Mouse (Mus musculus): ENCODE data around the gene Olfr747. TPM values are rescaled to one million over a fixed set of nuclear protein-coding genes. Genes with fewer than 3 reads are reported as not detected.

Gene Olfr747
- not detected for polyA plus RNA-seq (2015; fragmentation: Illumina TruSeq; extraction: RNeasy Lipid Tissue Mini Kit (QIAGEN cat#74804); ENCODE audit: low read depth, low replicate concordance)

DNA sequence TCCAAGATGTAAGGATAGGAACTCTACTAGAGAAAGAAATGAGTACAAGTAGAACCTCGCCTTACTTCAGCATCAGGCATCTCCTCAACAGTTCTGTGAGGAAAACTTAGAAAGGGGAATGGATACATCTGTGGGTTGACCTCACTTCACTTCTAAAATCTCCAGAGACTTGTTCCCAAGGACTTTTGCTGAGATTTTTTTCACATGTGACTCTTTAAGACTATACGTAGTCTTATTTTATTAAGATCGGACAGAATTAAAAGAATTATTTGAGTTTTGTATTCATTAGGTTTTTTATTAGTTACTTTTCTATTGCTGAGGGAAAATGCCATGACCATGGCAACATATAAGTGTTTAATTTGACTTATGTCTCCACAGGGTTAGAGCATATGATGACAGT lies at the start of gene Olfr747:
Olfr747 (minus strand) TSS at position 101 of the 400 bp plus-strand sequence.

DNA sequence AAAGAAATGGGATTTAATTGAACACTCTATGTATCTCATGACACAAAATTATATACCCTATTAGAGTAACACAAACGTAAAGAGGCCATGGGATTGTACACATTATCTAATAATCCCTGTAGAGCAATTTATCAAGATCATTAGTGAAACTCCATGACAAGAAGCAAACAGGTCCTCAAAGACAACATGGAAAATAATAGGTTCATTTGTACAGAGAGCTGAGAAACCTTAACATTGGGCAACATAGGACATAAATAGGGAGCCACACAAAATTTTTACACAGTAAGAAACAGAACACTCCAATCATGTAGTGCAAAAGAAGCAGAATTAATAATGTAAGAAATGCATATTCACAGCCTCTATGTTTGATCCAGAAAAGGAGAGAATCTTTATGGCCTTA lies 14.1 kb upstream of the Olfr747 start, which contains the start of gene Olfr748:
Olfr748 (plus strand) TSS at position 301 of the 400 bp plus-strand sequence.

GRCm38 (mm10) chr14:50646783-50647182 lies 46.2 kb downstream of the Olfr747 start, which contains the start of gene Olfr746:
TSS of gene Olfr746 (plus strand) at chr14:50647083.

DNA sequence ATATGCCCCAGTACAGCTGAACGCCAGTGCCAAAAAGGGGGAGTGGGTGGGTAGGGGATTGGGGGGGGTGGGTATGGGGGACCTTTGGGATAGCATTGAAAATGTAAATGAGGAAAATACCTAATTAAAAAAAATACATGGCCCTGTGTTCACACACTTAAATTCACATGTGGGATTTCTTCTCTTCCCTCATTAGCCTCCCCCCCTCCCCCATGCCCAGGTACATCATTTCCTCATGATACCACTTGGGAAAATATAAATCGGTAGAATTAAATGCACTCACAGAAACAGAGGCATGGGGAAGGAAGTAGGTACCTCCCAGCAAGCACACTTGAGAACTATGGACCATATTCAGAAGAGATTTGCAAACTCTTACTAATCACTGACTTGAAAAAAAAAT lies 53.9 kb downstream of the Olfr747 start, which contains the start of gene Olfr745:
Olfr745 (plus strand) TSS at position 301 of the 400 bp plus-strand sequence.

Other genes starting within 250 kb of the Olfr747 start
- gene Olfr740, start 247.7 kb downstream of the Olfr747 start, polyA plus RNA-seq (2015; fragmentation: Illumina TruSeq; extraction: RNeasy Lipid Tissue Mini Kit (QIAGEN cat#74804); ENCODE audit: low read depth, low replicate concordance): not detected
- gene Olfr741, start 220.5 kb downstream of the Olfr747 start, polyA plus RNA-seq (2015; fragmentation: Illumina TruSeq; extraction: RNeasy Lipid Tissue Mini Kit (QIAGEN cat#74804); ENCODE audit: low read depth, low replicate concordance): not detected
- gene Olfr742, start 189.6 kb downstream of the Olfr747 start, polyA plus RNA-seq (2015; fragmentation: Illumina TruSeq; extraction: RNeasy Lipid Tissue Mini Kit (QIAGEN cat#74804); ENCODE audit: low read depth, low replicate concordance): not detected
- gene Olfr743, start 171.4 kb downstream of the Olfr747 start, polyA plus RNA-seq (2015; fragmentation: Illumina TruSeq; extraction: RNeasy Lipid Tissue Mini Kit (QIAGEN cat#74804); ENCODE audit: low read depth, low replicate concordance): not detected
- gene Olfr744, start 78.3 kb downstream of the Olfr747 start, polyA plus RNA-seq (2015; fragmentation: Illumina TruSeq; extraction: RNeasy Lipid Tissue Mini Kit (QIAGEN cat#74804); ENCODE audit: low read depth, low replicate concordance): not detected
- not detected for gene Olfr745, start 53.8 kb downstream of the Olfr747 start, polyA plus RNA-seq (2015; fragmentation: Illumina TruSeq; extraction: RNeasy Lipid Tissue Mini Kit (QIAGEN cat#74804); ENCODE audit: low read depth, low replicate concordance)
- not detected for gene Olfr746, start 46.1 kb downstream of the Olfr747 start, polyA plus RNA-seq (2015; fragmentation: Illumina TruSeq; extraction: RNeasy Lipid Tissue Mini Kit (QIAGEN cat#74804); ENCODE audit: low read depth, low replicate concordance)
- not detected for gene Olfr748, start 14.2 kb upstream of the Olfr747 start, polyA plus RNA-seq (2015; fragmentation: Illumina TruSeq; extraction: RNeasy Lipid Tissue Mini Kit (QIAGEN cat#74804); ENCODE audit: low read depth, low replicate concordance)
- not detected for gene Olfr749, start 51.9 kb upstream of the Olfr747 start, polyA plus RNA-seq (2015; fragmentation: Illumina TruSeq; extraction: RNeasy Lipid Tissue Mini Kit (QIAGEN cat#74804); ENCODE audit: low read depth, low replicate concordance)
- gene Ttc5, start 92.3 kb upstream of the Olfr747 start, polyA plus RNA-seq (2015; fragmentation: Illumina TruSeq; extraction: RNeasy Lipid Tissue Mini Kit (QIAGEN cat#74804); ENCODE audit: low read depth, low replicate concordance): 57.8 TPM
- gene Ccnb1ip1, start 114.5 kb upstream of the Olfr747 start, polyA plus RNA-seq (2015; fragmentation: Illumina TruSeq; extraction: RNeasy Lipid Tissue Mini Kit (QIAGEN cat#74804); ENCODE audit: low read depth, low replicate concordance): not detected
- gene Parp2, start 114.6 kb upstream of the Olfr747 start, polyA plus RNA-seq (2015; fragmentation: Illumina TruSeq; extraction: RNeasy Lipid Tissue Mini Kit (QIAGEN cat#74804); ENCODE audit: low read depth, low replicate concordance): 26.5 TPM
- gene Tep1, start 177.4 kb upstream of the Olfr747 start, polyA plus RNA-seq (2015; fragmentation: Illumina TruSeq; extraction: RNeasy Lipid Tissue Mini Kit (QIAGEN cat#74804); ENCODE audit: low read depth, low replicate concordance): 7.2 TPM
- gene Klhl33, start 204.3 kb upstream of the Olfr747 start, polyA plus RNA-seq (2015; fragmentation: Illumina TruSeq; extraction: RNeasy Lipid Tissue Mini Kit (QIAGEN cat#74804); ENCODE audit: low read depth, low replicate concordance): 4.0 TPM
- 56.7 TPM for gene Osgep, start 231.7 kb upstream of the Olfr747 start, polyA plus RNA-seq (2015; fragmentation: Illumina TruSeq; extraction: RNeasy Lipid Tissue Mini Kit (QIAGEN cat#74804); ENCODE audit: low read depth, low replicate concordance)
- 67.7 TPM for gene Apex1, start 231.8 kb upstream of the Olfr747 start, polyA plus RNA-seq (2015; fragmentation: Illumina TruSeq; extraction: RNeasy Lipid Tissue Mini Kit (QIAGEN cat#74804); ENCODE audit: low read depth, low replicate concordance)
- 131 TPM for gene Pip4p1, start 237.7 kb upstream of the Olfr747 start, polyA plus RNA-seq (2015; fragmentation: Illumina TruSeq; extraction: RNeasy Lipid Tissue Mini Kit (QIAGEN cat#74804); ENCODE audit: low read depth, low replicate concordance)
- 18.9 TPM for gene Pnp, start 237.9 kb upstream of the Olfr747 start, polyA plus RNA-seq (2015; fragmentation: Illumina TruSeq; extraction: RNeasy Lipid Tissue Mini Kit (QIAGEN cat#74804); ENCODE audit: low read depth, low replicate concordance)

Data from brain, adult 10 weeks (tissue).